Mouse (Mus musculus): Measurements from ENCODE around the gene Rhbdf1. TPM values are rescaled to one million over a fixed set of nuclear protein-coding genes. Genes with fewer than 3 reads are reported as not detected.

The Rhbdf1 gene
- polyA plus RNA-seq, 1 experiment from 2014 or later = 21.3 TPM

- ATAC-seq (replicated peaks) = no peak
- no peak overlapping the region for H3K4me2 ChIP-seq
- no peak overlapping the region for H3K9ac ChIP-seq
- H3K36me3 ChIP-seq (replicated peaks) = no peaks in the 10 kb centered on the region; the same call in 1 of the 2 replicates
- H3K4me1 ChIP-seq = peaks cover 40% of the 10 kb centered on the region
- no peak overlapping the region for H3K4me3 ChIP-seq
- peaks cover 36% of the 10 kb centered on the region for H3K27me3 ChIP-seq (replicated peaks)
- peak overlapping the region; percentile 53 for H3K27ac ChIP-seq
- H3K9me3 ChIP-seq = no peaks in the 10 kb centered on the region
- 64% methylated on average over 7 of the region's 7 CpGs for whole genome bisulfite sequencing
Observed at GRCm38 (mm10) chr11:32225222-32226104, 3.4 kb upstream of the Rhbdf1 start.

DNA sequence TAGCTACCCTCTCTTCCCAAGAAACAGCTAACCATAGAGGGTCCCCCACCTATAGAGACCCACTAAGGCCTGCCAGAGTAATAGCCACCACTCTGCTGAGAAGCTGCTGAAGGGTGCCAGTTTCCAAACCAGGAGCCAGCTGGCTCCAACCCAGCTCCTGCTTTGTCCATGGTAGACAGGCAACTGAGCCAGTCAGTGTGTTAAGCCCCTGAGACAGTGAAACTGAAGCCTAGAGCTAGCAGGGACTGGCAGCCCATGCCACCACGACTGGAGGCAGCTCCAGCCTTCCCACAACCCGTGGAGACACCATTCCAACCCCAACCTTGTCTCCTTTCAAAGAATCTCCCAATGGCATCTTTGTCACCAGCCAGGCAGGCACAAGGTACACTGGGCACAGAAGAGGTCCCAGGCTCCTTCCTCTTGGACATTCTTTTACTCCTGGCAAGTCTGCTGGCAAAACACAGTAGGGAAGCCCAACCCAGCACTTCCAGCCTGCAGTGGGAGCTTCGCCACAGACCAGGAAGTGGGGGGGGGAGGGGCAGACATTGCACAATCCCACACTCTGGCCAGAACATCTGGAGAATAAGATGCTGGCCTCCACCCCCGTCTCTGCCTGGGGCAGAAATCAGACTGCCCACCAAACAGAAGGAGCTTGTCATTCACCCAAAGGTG, 2.5 kb upstream of the Rhbdf1 start:
- H3K4me3 ChIP-seq = no peak overlapping the region
- peak overlapping the region; percentile 53 for H3K27ac ChIP-seq
- peaks cover 40% of the 10 kb centered on the region for H3K4me1 ChIP-seq
- peaks cover 39% of the 10 kb centered on the region for H3K27me3 ChIP-seq (replicated peaks)
- H3K9ac ChIP-seq = no peak overlapping the region
- H3K9me3 ChIP-seq = no peaks in the 10 kb centered on the region
- no peak overlapping the region for H3K4me2 ChIP-seq
- 31% methylated on average over 4 of the region's 4 CpGs for WGBS
- no peaks in the 10 kb centered on the region for H3K36me3 ChIP-seq (replicated peaks)
- ATAC-seq (replicated peaks) = no peak

GRCm38 (mm10) chr11:32223297-32223967, 1.3 kb upstream of the Rhbdf1 start:
- Histone ChIP-seq H3K27me3 (replicated peaks) (peaks cover 39% of the 10 kb centered on the region), H3K4me1 (peaks cover 40% of the 10 kb centered on the region), H3K27ac (no peak overlapping the region), H3K9me3 (no peaks in the 10 kb centered on the region), H3K4me3 (no peak overlapping the region; the same call in 1 of the 2 replicates), H3K36me3 (replicated peaks) (no peaks in the 10 kb centered on the region), H3K4me2 (peak overlapping the region; percentile 98; the same call in 1 of the 2 replicates), H3K9ac (peak overlapping the region; percentile 23; the same call in 1 of the 2 replicates)
- 74% methylated on average over 4 of the region's 4 CpGs for WGBS
- no peak for ATAC-seq (replicated peaks)

GRCm38 (mm10) chr11:32222570-32223194, 582 bp upstream of the Rhbdf1 start:
- H3K27ac ChIP-seq = no peak overlapping the region
- H3K4me3 ChIP-seq = peak overlapping the region; percentile 65
- ATAC-seq (replicated peaks) = no peak
- peak overlapping the region; percentile 98 for H3K4me2 ChIP-seq
- no peaks in the 10 kb centered on the region for H3K9me3 ChIP-seq
- peaks cover 39% of the 10 kb centered on the region for H3K27me3 ChIP-seq (replicated peaks)
- WGBS = 9% methylated on average over 21 of the region's 21 CpGs
- peak overlapping the region; percentile 62; the same call in 1 of the 2 replicates for H3K9ac ChIP-seq
- peaks cover 38% of the 10 kb centered on the region for H3K4me1 ChIP-seq
- H3K36me3 ChIP-seq (replicated peaks) = no peaks in the 10 kb centered on the region

- H3K4me1 ChIP-seq = peaks cover 30% of the 10 kb centered on the region
- H3K9ac ChIP-seq = peak overlapping the region; percentile 62
- peak; percentile 18; the same call in 1 of the 2 replicates for ATAC-seq (replicated peaks)
- no peaks in the 10 kb centered on the region for H3K36me3 ChIP-seq (replicated peaks)
- no peaks in the 10 kb centered on the region for H3K9me3 ChIP-seq
- H3K4me2 ChIP-seq = peak overlapping the region; percentile 98
- peak overlapping the region; percentile 67 for H3K27ac ChIP-seq
- under 1% methylated on average over 45 of the region's 46 CpGs for WGBS
- peaks cover 39% of the 10 kb centered on the region for H3K27me3 ChIP-seq (replicated peaks)
- peak overlapping the region; percentile 65 for H3K4me3 ChIP-seq
Observed at GRCm38 (mm10) chr11:32221225-32221950, 712 bp downstream of the Rhbdf1 start.

DNA sequence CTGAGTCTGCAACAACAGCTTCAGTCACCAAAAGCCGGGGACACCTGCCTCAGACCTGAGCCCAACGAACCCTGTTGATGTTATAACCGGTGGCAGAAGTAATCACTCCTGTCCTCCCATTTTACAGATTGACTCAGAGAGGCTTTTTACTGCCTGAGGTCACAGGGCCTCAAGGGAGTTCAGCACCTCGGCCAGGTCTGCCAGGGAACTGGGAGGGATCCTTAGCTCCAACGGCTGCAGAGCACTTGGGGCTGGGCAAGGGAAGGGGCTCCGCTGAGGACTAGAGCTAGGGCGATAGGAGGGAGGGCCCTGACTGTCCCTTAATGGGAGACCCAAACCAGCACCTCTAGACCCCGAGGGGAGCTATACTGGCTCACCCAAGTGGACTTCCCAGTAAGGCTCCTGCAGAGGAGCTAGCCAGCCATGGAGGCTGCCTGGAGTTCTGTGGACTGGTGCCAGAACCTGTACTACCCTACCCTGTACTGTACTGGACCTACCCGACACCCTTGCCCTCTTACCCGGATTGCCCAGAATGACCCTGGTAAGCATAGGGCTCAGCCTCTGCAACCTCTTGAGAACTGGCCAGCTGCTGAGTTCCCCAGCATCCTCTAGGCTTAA, 1.4 kb downstream of the Rhbdf1 start:
- H3K4me1 ChIP-seq = peaks cover 30% of the 10 kb centered on the region
- no peak overlapping the region for H3K27ac ChIP-seq
- ATAC-seq (replicated peaks) = peak; percentile 9
- no peaks in the 10 kb centered on the region for H3K36me3 ChIP-seq (replicated peaks)
- 39% methylated on average over 10 of the region's 10 CpGs for WGBS
- H3K9me3 ChIP-seq = no peaks in the 10 kb centered on the region
- H3K4me3 ChIP-seq = peak overlapping the region; percentile 65
- peak overlapping the region; percentile 62 for H3K9ac ChIP-seq
- H3K4me2 ChIP-seq = peak overlapping the region; percentile 98
- peaks cover 39% of the 10 kb centered on the region for H3K27me3 ChIP-seq (replicated peaks)

GRCm38 (mm10) chr11:32219287-32219686, 2.8 kb downstream of the Rhbdf1 start:
- no peaks in the 10 kb centered on the region for H3K9me3 ChIP-seq
- no peak overlapping the region for H3K27ac ChIP-seq
- no peaks in the 10 kb centered on the region for H3K36me3 ChIP-seq (replicated peaks)
- peaks cover 25% of the 10 kb centered on the region for H3K4me1 ChIP-seq
- H3K4me3 ChIP-seq = no peak overlapping the region
- WGBS = 92% methylated on average over 10 of the region's 10 CpGs
- no peak for ATAC-seq (replicated peaks)
- H3K27me3 ChIP-seq (replicated peaks) = peaks cover 39% of the 10 kb centered on the region
- no peak overlapping the region for H3K9ac ChIP-seq
- H3K4me2 ChIP-seq = no peak overlapping the region

DNA sequence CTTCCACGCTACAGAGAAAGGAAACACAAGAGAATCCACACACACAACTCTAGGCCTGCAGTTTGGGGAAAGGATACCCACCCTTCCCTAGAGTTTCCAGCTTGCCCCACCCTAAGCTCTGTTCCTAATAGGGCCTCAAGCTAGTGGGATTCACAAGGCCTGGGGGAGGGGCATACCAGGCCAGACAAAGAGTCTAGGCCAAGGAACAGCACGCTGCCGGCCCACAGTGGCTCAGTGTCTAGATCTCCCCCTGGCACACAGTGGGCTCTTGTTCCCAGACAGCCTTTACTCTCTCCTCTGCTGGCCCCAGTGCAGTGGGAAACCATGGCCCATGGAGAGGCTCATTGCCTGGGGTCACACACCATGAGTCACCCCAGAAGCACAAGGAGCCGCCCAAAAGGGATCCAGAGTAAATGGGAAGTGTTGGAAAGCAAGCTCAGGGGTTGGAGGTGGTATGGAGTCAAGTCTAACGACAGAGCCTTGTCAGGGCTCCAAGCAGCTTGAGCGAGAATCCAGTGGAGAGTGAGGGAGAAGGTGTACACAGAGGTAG, 3.5 kb downstream of the Rhbdf1 start:
- H3K36me3 ChIP-seq (replicated peaks) = no peaks in the 10 kb centered on the region
- H3K9me3 ChIP-seq = no peaks in the 10 kb centered on the region
- H3K27me3 ChIP-seq (replicated peaks) = peaks cover 32% of the 10 kb centered on the region
- no peak overlapping the region for H3K4me3 ChIP-seq
- WGBS = 51% methylated on average over 6 of the region's 6 CpGs
- no peak for ATAC-seq (replicated peaks)
- no peak overlapping the region for H3K27ac ChIP-seq
- peaks cover 25% of the 10 kb centered on the region for H3K4me1 ChIP-seq
- H3K4me2 ChIP-seq = no peak overlapping the region
- H3K9ac ChIP-seq = no peak overlapping the region

- Histone ChIP-seq H3K4me2 (no peak overlapping the region), H3K27ac (no peak overlapping the region), H3K9ac (no peak overlapping the region), H3K4me3 (no peak overlapping the region), H3K36me3 (replicated peaks) (no peaks in the 10 kb centered on the region), H3K4me1 (peaks cover 13% of the 10 kb centered on the region), H3K9me3 (no peaks in the 10 kb centered on the region), H3K27me3 (replicated peaks) (peaks cover 16% of the 10 kb centered on the region)
- 22% methylated on average over 8 of the region's 8 CpGs for WGBS
- peak; percentile 38; the same call in 1 of the 2 replicates for ATAC-seq (replicated peaks)
Observed at GRCm38 (mm10) chr11:32216851-32217250, 5.2 kb downstream of the Rhbdf1 start.

DNA sequence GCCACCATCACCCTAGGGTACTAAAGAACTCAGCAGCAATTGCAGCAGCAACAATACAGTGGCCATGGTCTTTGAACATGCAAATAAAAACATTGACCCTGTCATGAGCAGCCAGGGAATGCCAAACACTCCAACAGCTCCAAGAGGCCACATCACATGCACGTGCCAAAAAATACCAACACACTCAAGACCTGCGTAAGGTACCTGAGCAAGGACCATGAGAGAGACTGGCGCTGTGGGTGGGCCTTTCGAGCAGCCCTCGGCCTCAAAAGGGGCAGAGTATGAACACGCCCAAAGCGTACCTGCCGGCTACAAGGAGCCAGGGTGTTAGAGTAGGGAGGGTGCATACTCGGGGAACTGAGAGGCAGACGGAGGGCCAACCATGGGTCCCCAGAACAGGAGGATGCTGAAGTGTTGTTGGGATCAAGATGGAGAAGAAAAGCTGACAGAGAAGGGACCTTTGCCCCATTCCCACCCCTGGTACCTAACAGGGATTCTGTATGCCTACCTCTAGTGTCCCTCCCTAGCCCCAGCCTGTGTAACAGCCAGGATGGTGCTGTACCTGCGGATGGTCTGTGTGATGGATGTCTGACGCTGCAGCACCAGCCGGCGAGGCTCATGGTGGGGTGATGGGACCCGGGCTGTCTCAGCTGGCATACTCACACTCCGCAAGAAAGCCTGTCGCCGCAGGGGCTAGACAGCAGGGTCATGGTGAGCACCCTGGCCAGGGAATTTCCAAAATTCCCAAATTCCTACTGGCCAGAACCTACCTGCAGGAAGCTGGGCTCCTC, 6.5 kb downstream of the Rhbdf1 start:
- H3K27ac ChIP-seq = no peak overlapping the region
- WGBS = 96% methylated on average over 18 of the region's 18 CpGs
- H3K4me1 ChIP-seq = 0 out of 2 replicates have a peak, but pooled peaks cover 3% of the 10 kb centered on the region
- H3K27me3 ChIP-seq (replicated peaks) = peaks cover 4% of the 10 kb centered on the region; the same call in 1 of the 2 replicates
- H3K4me3 ChIP-seq = no peak overlapping the region
- no peak overlapping the region for H3K9ac ChIP-seq
- H3K9me3 ChIP-seq = no peaks in the 10 kb centered on the region
- ATAC-seq (replicated peaks) = no peak
- H3K4me2 ChIP-seq = no peak overlapping the region
- H3K36me3 ChIP-seq (replicated peaks) = no peaks in the 10 kb centered on the region
